Mouse (Mus musculus) lung, adult 10 weeks (tissue): ENCODE data around the gene Fank1. TPM values are rescaled to one million over a fixed set of nuclear protein-coding genes. Genes with fewer than 3 reads are reported as not detected.

Experiments
- polyA plus RNA-seq: library from polyadenylated mRNA; stranded (reverse); fragments of 350-450 nt; fragmentation: Illumina TruSeq; extraction: RNeasy Lipid Tissue Mini Kit (QIAGEN cat#74804); gene quantifications from one replicate; pipeline ENCODE4 v1.2.3, GENCODE M21; 2014; ENCODE audit warnings: low read depth, low replicate concordance; ENCODE audit not compliant: insufficient read depth

Fank1 gene
- polyA plus RNA-seq: 5.7 TPM

DNA sequence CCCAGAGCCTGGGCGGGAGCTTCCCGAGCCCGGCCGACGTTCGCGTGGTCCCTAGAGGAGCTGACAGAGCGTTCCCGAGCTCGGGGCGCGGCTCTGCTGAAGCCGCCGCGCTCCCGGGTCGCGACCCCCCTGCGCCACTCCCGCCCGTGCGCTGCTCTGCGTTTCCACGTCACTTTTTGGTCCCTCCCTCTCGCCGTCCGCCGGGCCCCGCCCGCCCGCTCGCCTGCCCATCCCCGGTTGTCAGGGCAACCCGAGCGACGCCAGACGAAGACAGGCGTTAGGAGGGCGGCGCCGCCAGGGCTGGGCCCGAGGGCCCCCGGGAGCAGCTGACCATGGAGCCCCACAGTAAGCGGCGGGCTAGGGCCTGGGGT, at the start of gene Fank1:
Gene Fank1, plus strand, starts transcription at position 236 of the 371 bp plus-strand sequence.

DNA sequence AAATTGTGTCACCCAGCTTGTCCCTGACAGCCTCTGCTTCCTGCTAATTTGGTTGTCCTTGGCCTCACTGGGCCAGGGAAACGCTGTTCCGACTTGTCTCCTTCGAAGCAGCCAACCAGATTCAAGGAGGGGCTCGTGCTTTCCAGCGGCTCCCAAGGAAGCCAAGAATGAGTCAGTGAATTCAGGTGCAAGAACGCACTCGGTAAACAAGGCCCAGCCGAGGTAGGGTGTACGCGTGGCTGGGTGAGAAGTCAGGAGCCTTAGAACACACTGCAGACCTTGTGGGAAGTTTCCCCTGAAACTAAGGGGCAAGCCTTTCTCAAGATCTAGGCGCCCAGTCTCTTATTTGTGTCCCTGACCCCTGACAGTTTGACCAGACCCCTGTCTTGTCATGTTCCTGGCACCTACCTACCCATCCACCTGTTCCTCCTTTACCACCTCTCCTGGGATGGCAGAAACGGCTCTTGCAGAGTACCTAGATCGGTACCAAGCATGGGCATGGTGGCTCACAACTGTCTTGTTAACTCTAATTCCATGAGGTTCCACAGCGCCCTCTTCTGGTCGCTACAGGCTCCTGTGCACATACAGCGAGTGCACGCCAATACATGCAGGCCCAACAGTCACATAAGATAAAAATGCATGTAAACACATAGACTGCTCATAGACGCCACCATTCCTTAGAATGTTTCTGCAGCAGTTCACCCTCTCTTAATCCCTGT, 6.2 kb downstream of the Fank1 start, which contains the start of gene Dhx32:
Gene Dhx32, minus strand, starts transcription at position 10 of the 719 bp plus-strand sequence.

Other genes starting within 250 kb of the Fank1 start
- not detected for gene Tex36, start 174.7 kb upstream of the Fank1 start, polyA plus RNA-seq
- gene Edrf1, start 139.3 kb upstream of the Fank1 start, polyA plus RNA-seq: 15.4 TPM
- not detected for gene Mmp21, start 96.8 kb upstream of the Fank1 start, polyA plus RNA-seq
- gene Bccip, start 67.5 kb upstream of the Fank1 start, polyA plus RNA-seq: 74.5 TPM
- 11.3 TPM for gene Uros, start 66.8 kb upstream of the Fank1 start, polyA plus RNA-seq
- gene Dhx32, start 5.9 kb downstream of the Fank1 start, polyA plus RNA-seq: 13.0 TPM